Mouse (Mus musculus) 3134 (cell line): ENCODE measurements around the gene Cyfip2.
"Not testable (repeated sequence)": the region's sequence is repeated elsewhere in the genome, so short reads cannot be mapped to it uniquely, and the experiment has no call there.

Experiments
- DNase-seq: peaks from one replicate; pipeline ENCODE4 v3.0.0-alpha.2; 2011; ENCODE audit warnings: low spot score; ENCODE audit not compliant: insufficient read length; ENCODE audit errors: extremely low read depth

Cyfip2 gene

DNA sequence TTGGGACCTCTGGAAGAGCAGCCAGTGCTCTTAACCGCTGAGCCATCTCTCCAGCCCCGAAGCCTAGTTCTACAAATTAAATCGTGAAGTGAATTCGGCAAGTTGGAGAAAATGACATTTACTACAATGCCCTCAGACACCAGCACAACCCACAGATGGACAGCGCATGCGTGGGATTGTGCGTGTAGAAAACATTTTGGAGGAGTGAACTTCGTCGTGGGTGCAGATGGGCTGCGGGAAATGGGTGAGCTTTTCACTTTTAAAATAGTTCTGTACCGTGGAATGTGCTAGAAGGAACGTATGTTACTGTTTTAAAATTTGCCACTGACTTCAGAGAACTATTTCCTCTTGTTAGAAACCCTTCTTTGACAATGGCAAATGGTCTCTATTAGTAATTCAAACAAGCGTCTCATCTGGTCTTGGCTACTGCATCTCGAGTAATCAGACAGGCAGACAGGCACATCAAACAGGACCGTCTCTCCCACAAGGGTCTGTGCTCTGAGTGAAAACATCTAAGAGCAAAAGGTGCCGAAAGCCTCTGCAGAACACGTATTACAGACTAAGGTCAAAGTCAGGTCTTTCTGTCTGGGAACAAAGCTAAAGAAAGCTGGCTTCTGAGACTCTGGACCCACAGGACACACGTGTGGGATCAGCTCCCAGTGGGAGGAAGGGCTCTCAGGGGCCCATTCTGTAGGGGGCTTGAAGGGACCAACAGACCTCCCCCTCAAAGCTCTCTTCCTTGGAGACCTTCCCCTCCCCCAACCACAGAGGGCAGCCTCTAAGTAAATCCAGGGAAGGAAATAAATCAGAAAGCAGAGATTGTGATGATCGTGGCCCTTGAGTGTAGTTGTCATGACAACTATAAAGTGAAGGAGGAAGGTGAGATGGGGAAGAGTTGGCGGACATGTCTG is 110.8 kb downstream of the Cyfip2 start:
- DNase-seq = no peak

DNA sequence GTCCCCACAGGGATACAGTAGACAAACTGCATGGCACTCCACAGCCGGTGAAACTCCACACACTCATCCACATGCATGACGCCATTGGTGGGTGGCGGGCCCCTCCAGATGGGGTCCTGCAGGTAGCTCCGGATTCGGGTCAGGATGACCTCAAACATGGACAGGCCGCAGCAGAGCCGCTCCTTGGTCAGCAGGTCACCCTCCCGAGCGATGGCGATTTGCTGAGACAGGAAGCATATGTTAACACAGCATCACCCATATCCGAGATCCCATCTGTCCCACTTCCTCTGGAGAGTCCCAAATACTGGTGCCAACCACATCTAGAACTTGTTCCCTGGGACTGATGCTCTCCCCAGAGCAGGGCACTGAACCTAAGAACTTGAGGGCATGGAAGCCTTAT is 112.0 kb downstream of the Cyfip2 start:
- DNase-seq = no peak

DNA sequence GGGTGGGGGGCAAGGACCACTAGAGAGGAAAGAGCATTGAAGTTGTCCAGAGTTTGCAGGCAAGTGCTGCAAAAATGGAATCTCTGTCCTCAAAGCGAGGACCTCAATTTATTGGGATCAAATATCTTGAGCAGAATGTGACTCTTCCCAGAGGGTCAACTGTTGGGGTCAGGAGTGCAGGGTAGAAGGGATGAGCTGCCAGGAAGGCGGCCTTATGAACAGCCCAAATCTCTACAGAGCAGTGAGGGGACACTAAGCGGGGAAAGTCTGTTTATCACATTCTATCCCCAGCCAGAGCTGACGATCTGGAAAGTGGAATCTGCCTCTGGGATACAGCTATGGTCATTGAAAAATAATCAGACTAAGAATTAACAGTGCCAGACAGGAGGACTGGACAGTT is 118.5 kb downstream of the Cyfip2 start:
- no peak for DNase-seq

DNA sequence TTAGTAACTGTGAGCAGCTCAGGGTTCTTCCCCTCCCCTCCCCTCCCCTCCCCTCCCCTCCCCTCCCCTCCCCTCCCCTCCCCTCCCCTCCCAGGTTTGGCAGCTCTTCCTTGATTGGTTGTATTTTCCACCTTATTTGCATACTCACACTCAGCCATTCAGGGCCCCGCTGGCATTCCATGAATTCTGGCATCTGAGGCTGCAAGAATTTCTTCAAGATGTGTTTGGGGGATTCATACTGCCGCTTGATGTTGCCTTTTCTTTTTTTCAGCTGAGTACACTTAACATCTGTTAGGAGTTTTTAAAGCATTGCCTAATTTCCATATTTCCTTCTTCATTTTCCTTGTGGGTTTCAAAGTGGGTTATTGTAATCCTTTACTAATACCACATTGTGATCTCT is 124.4 kb downstream of the Cyfip2 start:
- no peak for DNase-seq

DNA sequence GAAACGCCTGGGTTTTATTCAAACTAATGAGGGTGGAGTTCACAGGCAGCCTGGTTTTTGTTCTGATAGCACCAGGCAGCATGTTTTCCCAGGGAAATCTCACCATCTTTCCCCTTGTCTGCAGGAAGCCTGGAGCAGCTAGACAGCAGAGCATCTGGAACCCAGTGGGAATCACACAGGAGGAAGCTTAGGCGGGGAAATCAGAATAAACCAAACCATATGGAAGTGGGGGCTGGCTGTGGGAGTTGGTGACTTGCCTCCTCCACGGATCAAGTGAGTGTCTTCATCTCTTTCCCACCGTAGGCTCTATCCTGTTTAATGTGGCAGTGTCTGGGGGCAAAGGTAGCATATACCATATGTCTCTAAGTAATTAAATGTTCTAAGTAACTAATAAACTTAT is 127.2 kb downstream of the Cyfip2 start:
- no peak for DNase-seq

DNA sequence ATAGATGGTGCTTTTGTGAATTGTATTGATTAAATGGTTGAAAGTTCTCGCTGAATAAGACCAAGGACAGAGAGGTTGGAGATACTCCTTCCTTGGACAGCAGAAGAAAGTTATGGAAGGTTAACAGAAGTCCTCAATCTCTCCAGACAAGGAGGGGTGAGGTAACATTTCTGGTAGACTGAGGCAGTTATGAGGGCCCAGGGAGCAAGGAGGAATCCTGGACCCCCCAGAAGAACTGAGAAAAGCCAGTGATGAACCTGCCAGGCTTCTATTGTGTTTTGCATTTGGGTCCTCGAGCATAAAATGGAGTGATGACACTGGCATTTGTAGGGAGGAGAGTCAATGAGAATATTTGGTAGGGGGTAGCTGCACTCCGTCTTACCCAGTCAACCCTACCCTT is 127.7 kb downstream of the Cyfip2 start:
- DNase-seq = no peak

DNA sequence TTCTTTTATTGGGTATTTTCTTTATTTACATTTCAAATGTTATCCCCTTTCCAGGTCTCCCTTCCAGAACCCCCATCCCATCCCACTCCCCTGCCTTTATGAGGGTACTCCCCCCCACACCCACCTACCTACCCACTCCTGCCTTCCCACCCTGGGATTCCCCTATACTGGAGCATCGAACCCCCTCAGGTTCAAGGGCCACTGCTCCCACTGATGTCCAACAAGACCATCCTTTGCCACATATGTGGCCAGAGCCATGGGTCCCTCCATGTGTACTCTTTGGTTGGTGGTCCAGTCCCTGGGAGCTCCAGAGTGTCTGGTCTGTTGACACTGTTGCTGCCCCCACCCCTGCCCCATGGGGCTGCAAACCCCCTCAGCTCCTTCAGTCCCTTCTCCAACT is 130.6 kb downstream of the Cyfip2 start:
- not testable (repeated sequence) for DNase-seq

DNA sequence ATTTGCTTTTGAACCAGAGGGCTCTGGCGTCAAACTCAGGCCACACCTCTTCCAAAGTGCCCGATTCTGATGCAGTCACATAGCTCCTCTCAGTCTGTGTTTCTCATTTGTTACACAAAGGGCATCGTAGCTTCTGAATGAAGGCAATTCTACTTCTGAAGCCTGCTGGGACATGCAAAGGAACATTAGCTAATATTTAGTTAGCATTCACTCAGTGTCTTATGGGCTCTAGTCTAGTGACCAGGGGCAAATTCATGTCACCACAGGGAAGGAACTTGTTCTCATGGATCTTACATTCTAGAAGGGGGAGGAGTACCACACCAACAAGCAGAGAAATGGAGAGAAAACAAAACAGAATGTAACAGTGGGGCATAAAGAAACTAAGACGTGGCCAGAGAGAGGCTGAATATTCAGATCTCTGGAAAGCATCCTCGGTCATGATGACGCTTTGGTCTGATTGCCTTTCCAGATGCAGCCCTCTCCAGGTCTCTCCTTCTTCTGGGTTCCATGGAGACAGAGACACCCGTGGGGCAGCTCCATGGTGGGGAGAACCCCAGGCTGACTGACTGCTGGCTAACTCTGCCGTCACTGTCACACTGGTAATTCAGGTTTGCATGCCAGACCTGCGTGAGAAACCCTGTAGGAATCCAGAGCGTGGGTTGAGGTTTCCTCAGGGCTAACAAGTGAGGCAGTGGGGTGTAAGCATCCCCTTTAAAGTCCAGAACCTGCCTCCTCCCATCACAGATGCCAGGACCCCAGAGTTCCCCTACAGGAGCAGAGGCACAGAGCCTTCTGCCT is 135.2 kb downstream of the Cyfip2 start:
- DNase-seq = no peak

DNA sequence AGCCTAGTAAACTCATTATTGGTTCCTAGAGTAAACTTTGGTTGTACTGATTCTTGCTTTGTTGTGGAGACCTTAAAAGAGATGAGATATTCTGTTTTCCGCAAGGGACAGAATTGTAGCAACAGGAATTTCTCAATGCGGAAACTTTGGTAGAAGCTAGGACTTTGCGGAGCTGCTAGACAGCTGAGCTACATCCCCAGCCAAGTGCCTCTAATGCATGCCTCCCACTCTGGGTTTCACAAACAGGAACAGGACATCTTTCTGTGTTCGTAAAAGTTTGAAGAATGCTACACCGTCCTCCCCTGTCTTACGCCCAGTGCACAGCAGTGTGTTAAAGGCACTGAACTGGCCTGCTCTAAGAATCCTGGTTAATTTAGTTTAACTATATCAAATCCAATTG is 136.5 kb downstream of the Cyfip2 start:
- DNase-seq = no peak

DNA sequence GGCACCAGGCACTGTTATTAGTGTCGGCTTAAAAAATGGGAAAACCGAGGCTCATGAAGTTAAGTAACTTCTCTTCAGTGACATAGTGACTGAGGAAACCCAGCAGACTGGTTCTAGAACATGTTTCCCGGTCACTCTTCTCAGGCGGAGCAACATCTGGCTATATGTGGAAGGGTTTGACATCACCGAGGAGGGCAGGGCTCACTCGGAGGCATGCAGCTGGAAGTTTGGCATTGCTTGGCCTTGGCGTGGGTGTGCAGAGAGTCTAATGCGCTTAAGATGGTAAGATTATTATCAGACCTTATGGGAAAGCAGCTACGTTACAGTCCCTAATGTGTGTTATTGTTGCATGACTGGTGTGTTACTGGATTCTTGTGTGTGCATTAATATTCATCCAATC is 140.5 kb downstream of the Cyfip2 start:
- DNase-seq = no peak

DNA sequence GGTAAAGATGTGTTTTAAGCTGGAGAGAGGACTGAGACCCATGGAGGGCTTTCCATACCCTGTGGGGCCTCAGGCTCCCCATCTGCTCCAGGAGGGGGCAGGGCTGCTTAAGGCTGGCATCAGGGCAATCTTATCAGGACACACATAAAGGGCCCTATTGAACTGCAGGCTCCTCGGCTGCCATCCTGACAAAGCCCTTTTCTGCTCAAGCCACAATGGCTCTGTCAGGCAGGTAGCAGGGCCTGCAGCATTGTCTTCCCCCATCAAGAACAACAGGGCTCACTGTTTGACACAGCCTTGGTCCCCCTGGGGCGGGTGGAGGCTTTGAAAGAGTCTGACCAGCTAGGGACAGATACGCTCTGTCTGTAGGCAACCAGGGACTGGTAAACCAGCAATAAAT is 142.8 kb downstream of the Cyfip2 start:
- DNase-seq = no peak

DNA sequence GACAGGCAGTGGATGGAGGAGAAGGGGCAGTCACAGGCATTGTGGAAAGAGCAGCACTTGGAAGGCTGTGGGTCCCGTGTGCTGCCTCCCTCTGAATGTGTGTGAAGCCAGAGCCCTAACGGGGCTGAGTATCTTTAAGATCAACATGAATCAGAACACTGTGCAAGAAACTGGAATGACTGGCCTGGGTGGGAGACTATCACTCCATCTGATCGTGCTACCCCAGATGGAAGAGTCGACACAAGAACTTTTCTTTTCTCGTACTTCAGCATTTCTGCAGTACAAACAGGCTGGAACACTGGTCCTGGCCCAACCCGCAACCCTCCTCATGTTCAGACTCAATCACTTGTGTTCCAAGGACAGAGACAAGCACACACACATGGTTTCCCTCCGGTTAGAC is 144.2 kb downstream of the Cyfip2 start:
- no peak for DNase-seq

DNA sequence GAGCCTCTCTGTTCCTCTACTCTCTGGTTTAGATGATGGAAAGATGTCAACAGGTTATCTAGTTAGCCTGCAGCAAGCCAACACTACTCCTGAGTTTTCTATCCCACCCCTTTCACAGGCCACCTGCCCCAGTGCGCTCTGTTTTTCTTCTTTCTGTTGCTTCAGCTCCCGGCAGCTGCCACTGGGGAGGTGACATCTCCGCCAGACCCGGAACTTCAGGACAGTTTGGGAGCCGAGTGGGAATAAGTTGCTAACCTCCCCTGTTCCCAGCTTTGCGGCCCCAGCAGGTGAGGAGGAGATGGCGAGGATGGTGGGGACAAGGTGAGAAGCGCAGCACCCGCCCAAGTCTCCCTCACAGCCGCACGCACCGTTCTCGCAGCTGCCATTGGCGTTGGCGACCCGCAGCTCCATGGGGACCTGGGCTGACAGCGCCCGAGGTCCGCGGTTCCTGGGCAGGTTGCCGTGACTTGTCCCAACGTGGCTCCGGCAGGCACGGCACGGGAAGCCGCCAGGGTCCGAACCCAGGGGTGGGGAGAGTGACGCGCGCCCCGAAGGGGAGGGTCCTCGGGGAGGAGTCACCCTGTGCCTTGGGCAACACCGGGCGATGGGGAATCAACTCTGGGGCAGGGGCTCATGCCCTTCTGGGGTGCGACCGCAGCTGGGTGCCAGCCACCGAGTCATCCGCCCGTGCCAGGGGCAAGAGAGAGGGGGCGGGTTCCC is 146.6 kb downstream of the Cyfip2 start, which contains the start of gene Nipal4:
TSS of gene Nipal4 (minus strand) at position 643 of the 720 bp plus-strand sequence.
- DNase-seq = no peak

DNA sequence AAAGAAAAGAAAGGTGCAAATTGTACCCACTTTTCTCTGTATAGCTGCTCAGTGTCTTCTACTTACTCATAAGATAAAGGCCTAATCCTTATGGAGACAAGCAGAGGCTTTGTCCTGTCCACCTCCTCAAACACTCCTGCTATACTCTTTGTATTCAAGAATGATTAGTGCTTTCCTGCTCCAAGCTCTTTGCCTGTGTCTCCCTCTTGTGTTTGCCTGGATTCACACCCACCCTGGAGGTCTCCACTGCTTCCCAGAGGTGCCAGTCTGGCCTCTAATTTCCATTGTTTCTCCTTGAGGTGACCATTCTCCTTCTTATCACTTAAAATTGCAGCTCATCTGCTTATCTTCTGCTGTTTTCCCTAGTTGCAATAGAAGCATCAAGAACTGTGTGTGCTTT is 155.2 kb downstream of the Cyfip2 start:
- DNase-seq = no peak

DNA sequence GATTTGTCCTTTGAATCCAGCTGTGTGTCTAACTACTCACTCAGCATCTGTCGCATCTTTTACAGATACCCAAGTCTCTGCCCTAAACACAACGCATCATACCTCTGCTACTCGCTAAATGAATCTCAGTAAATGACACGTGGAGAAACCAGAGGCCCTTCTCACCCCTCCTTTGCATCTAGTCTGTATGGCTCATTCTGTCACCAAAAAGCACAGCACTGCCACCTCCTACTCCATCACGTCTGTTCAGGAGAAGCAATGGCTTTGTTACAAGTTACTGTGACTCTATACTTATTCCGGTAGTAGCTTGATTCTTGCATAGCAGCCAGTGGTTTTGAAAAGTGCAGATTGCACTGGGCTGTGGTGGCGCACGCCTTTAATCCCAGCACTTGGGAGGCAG is 155.7 kb downstream of the Cyfip2 start:
- DNase-seq = no peak

DNA sequence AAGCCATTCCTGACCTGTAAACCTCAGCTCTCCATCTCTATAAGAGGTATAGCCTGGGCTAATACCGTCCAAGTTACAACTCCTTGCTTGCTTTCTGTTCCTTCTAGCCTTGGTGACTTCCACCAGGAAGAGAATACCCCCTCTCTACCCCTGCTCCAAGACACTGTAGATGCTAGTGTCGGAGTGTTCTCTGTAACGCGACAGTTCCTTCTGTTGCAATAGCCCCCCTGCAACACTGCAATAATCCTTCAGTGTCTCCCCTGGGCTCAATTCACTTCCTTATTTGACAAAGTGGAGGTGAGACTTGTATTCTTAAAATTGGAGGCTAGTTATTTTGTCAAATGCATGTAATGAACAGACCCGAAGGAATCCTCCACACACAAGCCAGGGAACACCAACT is 166.0 kb downstream of the Cyfip2 start:
- no peak for DNase-seq

DNA sequence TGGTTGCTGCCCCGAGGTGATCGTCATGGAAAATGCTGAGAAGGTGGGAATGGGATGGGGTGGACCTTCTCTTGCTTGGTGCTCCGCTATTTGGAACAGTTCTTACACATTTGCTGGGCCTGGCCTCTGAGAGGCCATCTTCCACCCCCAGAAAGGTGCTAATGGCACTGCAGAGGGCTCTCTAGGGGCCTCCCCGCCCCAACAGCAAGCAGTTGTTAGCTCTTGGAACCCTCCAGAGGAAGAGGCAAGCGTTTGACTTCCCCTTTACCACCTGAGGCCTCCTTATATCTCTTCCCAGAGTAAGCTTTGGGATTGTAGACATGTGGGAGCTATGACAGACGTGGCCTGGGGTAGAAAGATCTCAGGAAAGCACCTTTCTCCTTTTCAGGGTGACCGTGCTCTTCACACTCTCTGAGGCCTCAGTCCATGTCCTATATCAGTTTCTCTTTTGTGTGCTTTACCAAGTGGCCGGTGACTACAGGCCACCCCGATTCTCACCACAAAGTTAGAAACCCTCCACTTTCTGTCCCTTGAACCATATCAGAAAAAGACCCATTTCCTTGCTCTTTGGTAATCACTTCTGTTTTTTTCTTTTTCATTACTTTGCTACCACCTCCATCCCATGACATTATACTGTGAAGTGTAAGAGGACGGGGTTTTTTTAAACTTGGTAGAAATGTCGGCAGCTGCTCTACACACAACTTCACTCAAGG is 167.3 kb downstream of the Cyfip2 start:
- no peak for DNase-seq
